Mouse (Mus musculus): Measurements from ENCODE around the gene Rapgef4. TPM values are rescaled to one million over a fixed set of nuclear protein-coding genes. Genes with fewer than 3 reads are reported as not detected.

Gene Rapgef4
- total and polyA plus RNA-seq, 3 experiments: 15.3 to 38.9 (median 25.4) TPM

DNA sequence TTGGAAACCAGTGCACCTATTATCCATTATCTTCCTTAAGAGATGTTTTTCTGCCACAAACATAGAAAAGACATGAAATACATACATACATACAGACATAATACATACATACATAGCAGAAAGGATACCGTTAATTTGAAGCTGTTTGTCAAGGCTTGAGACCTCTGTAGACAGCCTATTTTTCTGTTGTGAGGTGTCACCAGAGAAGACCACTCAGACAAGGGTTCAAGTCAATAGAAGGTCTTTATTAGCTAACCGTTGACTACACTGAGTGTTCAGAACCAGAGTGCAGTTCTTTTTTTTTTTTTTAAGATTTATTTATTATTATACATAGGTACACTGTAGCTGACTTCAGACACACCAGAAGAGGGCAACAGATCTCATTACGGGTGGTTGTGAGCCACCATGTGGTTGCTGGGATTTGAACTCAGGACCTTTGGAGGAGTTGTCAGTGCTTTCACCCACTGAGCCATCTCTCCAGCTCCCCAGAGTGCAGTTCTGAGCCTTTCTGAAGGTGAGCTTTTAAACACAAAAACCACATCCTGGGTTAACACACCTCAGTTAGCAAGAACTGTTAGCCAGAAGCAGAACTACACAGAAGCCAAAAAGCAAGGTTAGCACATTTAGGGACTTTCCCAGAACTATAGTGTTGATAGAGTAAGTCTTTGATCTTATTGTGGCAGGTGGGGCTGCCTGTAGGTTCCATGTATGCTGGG is 39.9 kb upstream of the Rapgef4 start:
- DNase-seq: no peak
- Histone ChIP-seq H3K36me3 (ENCODE audit: control insufficient read depth, insufficient read depth, low read length) (no peaks in the 10 kb centered on the region), H3K27me3 (ENCODE audit: control insufficient read depth, insufficient read depth, low read length) (no peaks in the 10 kb centered on the region), H3K27ac (no peak overlapping the region), H3K9ac (ENCODE audit: low read depth, low read length) (no peak overlapping the region), H3K4me3 (no peak overlapping the region), H3K4me1 (ENCODE audit: control insufficient read depth, insufficient read depth, low read length) (no peaks in the 10 kb centered on the region), H3K79me2 (replicated peaks; ENCODE audit: control insufficient read depth, insufficient read depth, low read length) (no peaks in the 10 kb centered on the region)
- 91% methylated on average over 3 of the region's 3 CpGs for WGBS
- no peak for TF ChIP-seq EP300 (IDR thresholded peaks at IDR 0.05; ENCODE audit: insufficient read depth, low read depth, low read length)
- TF ChIP-seq POLR2A (IDR thresholded peaks at IDR 0.05; ENCODE audit: insufficient read depth, low read depth, low read length): no peak
- no peak for TF ChIP-seq CTCF (IDR thresholded peaks at IDR 0.05)
- intact Hi-C loops (cut with DNase I): no loop called here

GRCm38 (mm10) chr2:71941721-71942087 is 39.3 kb upstream of the Rapgef4 start:
- no peaks in the 10 kb centered on the region for H3K4me1 ChIP-seq (ENCODE audit: control insufficient read depth, insufficient read depth, low read length)
- no peaks in the 10 kb centered on the region for H3K36me3 ChIP-seq (ENCODE audit: control insufficient read depth, insufficient read depth, low read length)
- H3K27ac ChIP-seq: no peak overlapping the region
- WGBS: 91% methylated on average over 5 of the region's 5 CpGs
- H3K4me3 ChIP-seq: no peak overlapping the region
- no peak overlapping the region for H3K9ac ChIP-seq (ENCODE audit: low read depth, low read length)
- DNase-seq: no peak
- intact Hi-C loops (cut with DNase I): no loop called here
- H3K27me3 ChIP-seq (ENCODE audit: control insufficient read depth, insufficient read depth, low read length): no peaks in the 10 kb centered on the region
- H3K79me2 ChIP-seq (replicated peaks; ENCODE audit: control insufficient read depth, insufficient read depth, low read length): no peaks in the 10 kb centered on the region
- TF ChIP-seq EP300 (IDR thresholded peaks at IDR 0.05; ENCODE audit: insufficient read depth, low read depth, low read length) (no peak), CTCF (IDR thresholded peaks at IDR 0.05) (no peak), POLR2A (IDR thresholded peaks at IDR 0.05; ENCODE audit: insufficient read depth, low read depth, low read length) (no peak)

DNA sequence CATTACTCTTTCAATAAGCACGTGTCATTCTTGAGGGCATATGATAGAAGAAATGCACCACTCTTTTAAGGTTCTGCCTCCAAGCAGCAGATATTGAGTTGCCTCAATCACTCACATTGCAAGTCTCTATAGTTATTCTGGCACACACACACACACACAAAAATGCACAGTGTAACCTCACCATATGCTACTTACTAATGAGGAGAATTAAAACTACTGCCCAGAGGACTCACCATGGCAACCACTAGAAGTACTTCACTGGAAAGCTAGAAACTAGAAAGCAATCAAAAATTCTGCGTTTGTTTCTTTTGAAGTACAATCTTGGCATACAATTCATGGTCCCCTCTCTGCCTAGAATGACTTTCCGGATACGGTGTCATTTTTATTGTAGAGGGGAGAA is 29.8 kb upstream of the Rapgef4 start:
- TF ChIP-seq POLR2A (IDR thresholded peaks at IDR 0.05; ENCODE audit: insufficient read depth, low read depth, low read length) (no peak), EP300 (IDR thresholded peaks at IDR 0.05; ENCODE audit: insufficient read depth, low read depth, low read length) (no peak), CTCF (IDR thresholded peaks at IDR 0.05) (no peak)
- Histone ChIP-seq H3K27ac (no peak overlapping the region), H3K36me3 (ENCODE audit: control insufficient read depth, insufficient read depth, low read length) (no peaks in the 10 kb centered on the region), H3K4me3 (no peak overlapping the region), H3K79me2 (replicated peaks; ENCODE audit: control insufficient read depth, insufficient read depth, low read length) (no peaks in the 10 kb centered on the region), H3K9ac (ENCODE audit: low read depth, low read length) (no peak overlapping the region), H3K27me3 (ENCODE audit: control insufficient read depth, insufficient read depth, low read length) (no peaks in the 10 kb centered on the region), H3K4me1 (ENCODE audit: control insufficient read depth, insufficient read depth, low read length) (no peaks in the 10 kb centered on the region)
- no peak for DNase-seq
- 88% methylated on average over 4 of the region's 4 CpGs for WGBS
- intact Hi-C loops (cut with DNase I): no loop called here

DNA sequence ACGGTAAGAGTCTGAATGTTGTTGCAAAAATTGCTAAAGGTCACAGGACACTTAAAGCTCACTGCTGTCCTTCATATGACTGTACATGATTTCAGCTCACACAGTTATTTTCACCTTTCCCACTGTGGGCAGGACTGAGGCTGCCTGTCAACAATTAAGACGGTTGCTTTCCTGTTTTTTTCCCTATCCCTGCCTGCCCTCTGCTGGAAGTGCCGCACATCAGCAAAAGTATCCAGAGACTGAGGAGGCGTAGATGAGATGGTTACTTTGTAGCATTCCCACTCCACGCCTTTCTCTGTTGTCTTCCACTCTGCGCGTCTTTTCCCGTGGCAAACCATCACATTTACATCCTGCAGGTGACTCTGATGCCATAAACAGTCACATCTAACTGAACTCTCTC is 25.4 kb upstream of the Rapgef4 start:
- Histone ChIP-seq H3K36me3 (ENCODE audit: control insufficient read depth, insufficient read depth, low read length) (no peaks in the 10 kb centered on the region), H3K27me3 (ENCODE audit: control insufficient read depth, insufficient read depth, low read length) (no peaks in the 10 kb centered on the region), H3K79me2 (replicated peaks; ENCODE audit: control insufficient read depth, insufficient read depth, low read length) (no peaks in the 10 kb centered on the region), H3K4me3 (no peak overlapping the region), H3K27ac (no peak overlapping the region), H3K9ac (ENCODE audit: low read depth, low read length) (no peak overlapping the region), H3K4me1 (ENCODE audit: control insufficient read depth, insufficient read depth, low read length) (no peaks in the 10 kb centered on the region)
- intact Hi-C loops (cut with DNase I): loop anchor here (1.0 to 5.0 kb wide), 4 partner anchors 19 to 358 kb away; no protein-coding TSS in a partner anchor
- TF ChIP-seq CTCF (IDR thresholded peaks at IDR 0.05): peak; percentile 82
- TF ChIP-seq EP300 (IDR thresholded peaks at IDR 0.05; ENCODE audit: insufficient read depth, low read depth, low read length): peak; percentile 80; the same call in 1 of the 2 replicates
- TF ChIP-seq POLR2A (IDR thresholded peaks at IDR 0.05; ENCODE audit: insufficient read depth, low read depth, low read length): no peak
- DNase-seq: peak; percentile 35 to 47
- WGBS: 17% methylated on average over 8 of the region's 8 CpGs

DNA sequence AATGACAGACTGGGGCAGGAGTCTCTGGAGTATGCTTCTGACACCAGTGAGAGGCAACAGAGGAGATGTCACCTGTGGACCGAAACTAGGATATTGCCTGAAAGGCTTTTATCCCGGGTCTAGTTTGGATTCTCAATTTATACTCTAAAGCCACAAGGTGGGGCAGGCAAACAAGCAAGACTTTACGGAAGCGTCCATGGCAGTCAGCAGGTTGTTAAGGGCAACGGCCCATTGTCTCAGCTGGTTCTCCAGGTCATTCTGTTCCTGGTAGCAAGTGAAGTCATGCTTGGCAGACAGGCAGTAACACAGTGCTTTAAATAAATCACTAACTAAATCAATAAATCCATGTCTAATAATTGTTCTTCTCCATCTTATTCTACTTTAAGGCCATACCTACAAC is 24.6 kb upstream of the Rapgef4 start:
- intact Hi-C loops (cut with DNase I): loop anchor here (5.0 kb wide), 1 partner anchor 359 kb away; no protein-coding TSS in a partner anchor

DNA sequence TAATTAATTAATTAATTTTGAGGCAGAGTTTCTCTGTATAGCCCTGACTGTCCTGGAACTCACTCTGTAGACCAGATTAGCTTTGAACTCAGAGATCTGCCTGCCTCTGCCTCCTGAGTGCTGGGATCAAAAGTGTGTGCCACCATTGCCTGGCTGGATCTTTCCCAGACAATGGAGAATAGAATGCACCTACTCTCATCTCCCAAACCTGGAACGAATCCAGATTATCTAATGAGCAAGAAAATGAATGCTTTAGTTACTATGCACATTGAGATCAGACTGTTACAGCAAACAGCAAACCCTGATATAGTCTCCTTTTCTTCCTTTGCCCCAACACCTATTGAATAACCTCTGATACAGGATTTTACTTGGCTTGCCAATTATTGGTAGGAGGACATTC is 23.1 kb upstream of the Rapgef4 start:
- H3K27ac ChIP-seq: no peak overlapping the region
- intact Hi-C loops (cut with DNase I): loop anchor here (5.0 kb wide), 1 partner anchor 361 kb away; no protein-coding TSS in a partner anchor
- no peak overlapping the region for H3K9ac ChIP-seq (ENCODE audit: low read depth, low read length)
- DNase-seq: no peak
- no peak overlapping the region for H3K4me3 ChIP-seq
- no peaks in the 10 kb centered on the region for H3K79me2 ChIP-seq (replicated peaks; ENCODE audit: control insufficient read depth, insufficient read depth, low read length)
- H3K4me1 ChIP-seq (ENCODE audit: control insufficient read depth, insufficient read depth, low read length): no peaks in the 10 kb centered on the region
- no peaks in the 10 kb centered on the region for H3K36me3 ChIP-seq (ENCODE audit: control insufficient read depth, insufficient read depth, low read length)
- 73% methylated on average over 1 of the region's 1 CpGs for WGBS
- no peak for TF ChIP-seq CTCF (IDR thresholded peaks at IDR 0.05)
- TF ChIP-seq EP300 (IDR thresholded peaks at IDR 0.05; ENCODE audit: insufficient read depth, low read depth, low read length): no peak
- no peak for TF ChIP-seq POLR2A (IDR thresholded peaks at IDR 0.05; ENCODE audit: insufficient read depth, low read depth, low read length)
- no peaks in the 10 kb centered on the region for H3K27me3 ChIP-seq (ENCODE audit: control insufficient read depth, insufficient read depth, low read length)

More for the DNA sequence above, 24.6 kb upstream of the Rapgef4 start:
- H3K4me1 ChIP-seq (ENCODE audit: control insufficient read depth, insufficient read depth, low read length): no peaks in the 10 kb centered on the region
- no peak overlapping the region for H3K9ac ChIP-seq (ENCODE audit: low read depth, low read length)
- no peak overlapping the region for H3K27ac ChIP-seq
- TF ChIP-seq POLR2A (IDR thresholded peaks at IDR 0.05; ENCODE audit: insufficient read depth, low read depth, low read length): no peak
- 0 out of 2 replicates have a peak, but pooled peaks have one; percentile 17 for TF ChIP-seq CTCF (IDR thresholded peaks at IDR 0.05)
- TF ChIP-seq EP300 (IDR thresholded peaks at IDR 0.05; ENCODE audit: insufficient read depth, low read depth, low read length): no peak
- H3K79me2 ChIP-seq (replicated peaks; ENCODE audit: control insufficient read depth, insufficient read depth, low read length): no peaks in the 10 kb centered on the region
- no peaks in the 10 kb centered on the region for H3K36me3 ChIP-seq (ENCODE audit: control insufficient read depth, insufficient read depth, low read length)
- DNase-seq: peak; percentile 24 to 32
- no peaks in the 10 kb centered on the region for H3K27me3 ChIP-seq (ENCODE audit: control insufficient read depth, insufficient read depth, low read length)
- no peak overlapping the region for H3K4me3 ChIP-seq
- WGBS: 55% methylated on average over 5 of the region's 5 CpGs

Data from heart, adult 2 months (tissue).